Mouse (Mus musculus) heart, adult 18-20 months (tissue): ENCODE measurements at regions not wholly inside any gene's neighbourhood (a gene's known extent, or its start where the extent isn't known, plus 50 kb on each side); places are given as distances from the start of the nearest gene placed in this dataset.

Experiments used
- DNase-seq, 2 experiments: peaks; one replicate each; pipeline ENCODE4 v3.0.0; 2021 to 2022; ENCODE audit warnings: mixed read lengths in 1 of 2

DNA sequence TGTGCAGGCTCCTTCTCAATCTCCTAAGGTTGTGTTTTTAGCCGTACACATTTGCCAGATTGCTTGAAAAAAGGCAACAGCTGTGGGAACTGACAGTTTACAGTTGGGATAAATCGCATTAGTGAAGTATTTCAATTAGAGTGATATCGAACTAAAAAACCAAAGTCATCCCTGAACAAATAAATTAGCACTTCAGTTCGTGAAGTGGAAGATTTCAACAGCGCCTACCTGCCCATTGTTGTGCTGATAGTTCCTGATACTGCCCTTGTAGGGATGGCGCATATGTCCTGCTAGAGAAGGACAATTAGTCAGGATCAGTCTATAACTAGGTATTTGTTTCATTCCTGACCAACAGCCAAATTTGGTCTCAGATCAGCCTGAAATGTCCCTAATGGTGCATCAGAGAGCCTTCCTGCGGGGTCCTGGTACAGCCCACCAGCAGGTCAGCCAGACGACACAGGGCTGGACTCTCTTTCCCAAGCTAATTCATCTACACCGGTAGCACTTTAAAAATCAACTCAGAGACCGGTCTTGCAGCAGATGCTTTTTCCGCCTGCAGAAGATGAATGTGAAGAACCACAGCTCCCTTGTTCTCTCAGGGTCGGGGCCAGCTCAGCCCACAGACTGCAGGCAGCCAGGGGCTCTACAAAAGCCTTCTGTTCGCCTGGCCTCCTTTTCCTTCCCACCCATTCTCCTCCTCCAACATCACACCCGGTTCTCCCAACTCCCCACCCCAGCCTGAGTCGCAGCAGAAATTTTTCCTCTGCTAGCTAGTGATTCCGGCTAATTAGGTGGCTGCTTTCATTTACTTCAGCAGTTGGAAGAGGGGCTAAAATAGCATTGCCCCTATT is 146.1 kb downstream of the Psat1 start:
- DNase-seq = peak; percentile 31 to 48

DNA sequence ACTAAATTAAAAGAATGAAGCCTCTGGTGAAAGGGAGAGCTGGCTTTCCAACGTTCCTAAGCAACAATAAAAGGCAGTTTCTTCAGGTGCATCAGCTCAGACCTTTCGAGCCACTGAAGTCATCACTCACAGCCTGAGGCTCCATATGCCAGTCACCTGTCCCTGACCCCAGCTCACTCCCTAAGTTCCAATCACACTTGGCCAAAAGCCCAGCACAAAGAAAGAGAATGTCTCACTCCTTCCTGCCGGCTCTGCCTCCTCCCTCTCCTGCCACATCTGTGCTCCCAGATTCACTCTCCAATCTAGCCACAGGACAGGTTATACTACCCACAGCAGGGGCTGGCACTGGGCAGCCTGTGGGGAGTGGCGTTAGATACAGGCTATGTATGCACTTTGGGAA is 150.7 kb downstream of the Psat1 start:
- DNase-seq = no peak

DNA sequence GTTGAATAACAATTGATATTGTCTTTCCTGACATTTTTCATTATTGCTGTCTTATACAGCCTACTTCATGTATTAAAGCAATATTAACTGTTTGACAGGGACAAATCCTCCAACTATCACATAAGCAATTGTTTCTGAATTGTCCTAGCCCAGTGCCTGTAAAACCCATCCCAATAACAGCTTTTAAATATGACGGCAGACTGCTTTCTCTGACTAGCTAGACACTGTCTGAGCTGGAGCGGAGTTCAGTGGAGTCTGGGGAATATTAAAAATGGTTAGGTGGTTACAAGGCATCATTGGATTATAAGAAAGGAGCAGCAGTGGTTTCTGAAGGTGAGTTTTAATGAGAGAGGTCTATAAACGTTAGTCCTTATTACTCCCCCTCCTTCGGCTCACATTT is 155.2 kb downstream of the Psat1 start:
- no peak for DNase-seq

DNA sequence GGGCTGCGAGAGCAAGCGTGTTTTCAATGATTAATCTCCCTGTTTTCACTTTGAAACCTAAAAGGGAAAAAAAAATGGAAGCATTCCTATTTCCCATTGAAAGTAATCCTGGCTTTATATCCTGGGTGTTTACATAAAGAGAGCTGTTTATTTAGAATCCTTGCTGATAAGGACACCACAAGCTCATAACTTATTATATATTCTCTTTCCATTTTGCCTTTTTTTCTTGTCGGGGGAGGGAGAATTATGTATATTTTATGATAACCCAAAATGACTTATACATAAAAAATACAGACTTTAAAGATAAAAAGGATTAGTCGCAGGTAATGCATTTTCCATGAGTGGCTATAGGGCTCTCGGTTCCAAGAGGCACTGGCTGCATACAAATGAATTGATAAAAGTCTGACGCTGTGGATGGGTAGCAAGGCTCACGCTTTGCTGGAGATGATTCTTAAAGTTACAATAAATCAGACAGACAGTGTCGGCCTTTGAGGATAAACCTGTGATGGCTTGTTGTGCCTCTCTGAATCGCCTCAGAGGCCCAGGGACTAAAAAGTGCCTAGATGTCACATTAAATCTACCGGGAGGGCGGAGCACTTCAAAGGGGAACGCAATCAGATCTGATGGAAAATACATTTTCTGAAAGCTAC is 155.7 kb downstream of the Psat1 start:
- DNase-seq = no peak

DNA sequence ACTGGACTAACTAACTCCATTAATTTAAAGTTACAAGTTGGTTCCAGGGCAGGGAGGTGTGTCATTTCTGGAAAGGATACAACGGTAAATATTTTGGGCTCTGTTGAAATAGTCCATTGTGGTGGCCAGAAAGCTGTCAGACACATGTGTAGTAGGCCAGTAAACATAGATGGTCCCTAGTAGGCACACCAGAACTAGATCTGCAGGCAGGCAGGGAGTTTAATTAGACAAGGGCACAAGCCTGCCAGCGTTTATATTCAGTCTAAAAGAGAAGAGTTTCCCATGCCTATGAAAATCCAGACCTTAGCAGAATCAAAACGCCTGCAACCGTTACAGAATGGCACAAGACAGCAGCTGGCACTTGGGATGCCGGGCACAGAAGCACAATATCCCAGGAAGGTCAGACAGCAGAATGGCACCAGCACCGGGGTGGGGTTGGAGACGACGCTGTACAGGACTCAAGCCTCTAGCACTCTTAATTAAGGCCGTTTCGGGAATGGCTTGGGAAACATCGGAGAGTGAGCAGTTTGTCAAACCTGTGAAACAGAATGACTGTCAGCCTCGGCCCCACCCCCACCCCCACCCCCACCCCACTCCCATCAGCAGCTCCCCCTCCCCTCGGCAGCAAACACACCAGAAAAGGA is 156.4 kb downstream of the Psat1 start:
- DNase-seq = no peak

DNA sequence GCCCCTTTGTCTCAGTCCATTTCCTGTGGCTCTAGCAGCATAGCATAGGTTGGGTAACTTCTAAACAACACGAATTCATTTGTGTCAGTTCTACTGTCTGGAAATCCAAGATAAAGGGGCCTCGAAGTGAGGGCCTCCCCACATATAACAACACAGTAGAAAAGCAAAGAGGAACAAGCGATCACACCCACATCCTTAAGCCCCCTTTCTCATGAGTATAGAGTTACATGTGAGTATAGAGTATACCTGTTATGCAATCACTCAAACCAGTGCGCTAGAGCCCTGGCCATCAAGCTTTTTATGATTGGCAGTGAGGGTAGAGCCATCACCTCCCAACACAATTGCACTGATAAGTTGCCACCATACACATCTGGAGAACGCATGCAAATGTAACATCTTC is 157.4 kb downstream of the Psat1 start:
- DNase-seq = no peak

DNA sequence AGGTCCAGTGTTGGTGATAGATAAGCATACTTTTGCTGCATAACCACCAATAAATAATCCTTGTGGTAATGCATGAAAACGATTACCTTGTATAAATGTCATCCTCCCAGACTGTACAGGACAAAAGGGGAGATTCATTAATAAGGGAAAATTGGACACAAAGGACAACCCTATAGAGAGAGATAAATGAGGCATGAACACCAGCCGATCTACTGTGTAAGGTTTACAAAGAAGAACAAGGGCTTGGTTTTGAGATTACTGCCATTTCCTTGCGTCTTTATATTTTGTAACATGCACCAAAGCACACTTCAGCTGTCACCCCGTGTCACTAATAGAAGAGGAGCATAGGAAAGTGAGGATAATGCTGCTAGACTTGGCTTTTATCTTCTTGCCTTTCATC is 162.5 kb downstream of the Psat1 start:
- no peak for DNase-seq

DNA sequence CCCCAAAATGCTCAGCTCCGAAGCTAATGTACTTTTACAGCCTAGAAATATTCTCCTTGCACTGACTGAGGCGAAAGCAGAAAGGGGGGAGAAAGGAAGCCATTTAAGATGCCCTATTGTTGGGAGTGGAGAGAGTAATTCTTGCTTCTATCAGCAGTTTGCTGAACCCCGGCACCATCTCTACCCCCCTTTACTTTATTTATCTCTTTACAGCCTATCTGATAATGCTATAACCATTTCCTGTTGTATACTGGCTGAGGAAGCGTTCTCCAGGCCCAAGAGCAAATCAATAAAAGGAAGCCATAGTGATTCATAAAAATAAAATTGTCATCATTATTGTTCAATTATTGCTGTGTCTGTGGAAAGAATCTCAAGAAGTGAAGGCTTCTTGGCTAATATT is 177.5 kb downstream of the Psat1 start:
- no peak for DNase-seq

DNA sequence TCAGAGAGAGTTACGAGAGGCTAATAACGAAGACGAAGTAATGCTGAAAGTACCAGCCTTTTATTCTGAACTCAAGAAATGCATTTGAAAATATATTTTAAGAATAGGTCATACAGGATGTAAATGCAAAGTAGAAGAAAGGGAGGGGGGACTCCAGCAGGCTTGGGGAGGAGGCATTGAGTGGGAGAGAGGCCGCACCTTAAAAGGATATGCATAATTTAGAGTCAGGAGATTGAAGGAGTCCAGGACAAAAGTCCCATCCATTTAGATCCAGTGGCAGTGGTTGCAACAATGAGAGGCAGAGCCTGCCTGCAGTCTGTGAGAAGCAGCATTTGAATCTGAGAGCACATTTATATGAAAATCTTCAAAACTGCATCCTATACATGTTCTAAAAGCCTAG is 186.1 kb downstream of the Psat1 start:
- no peak for DNase-seq

DNA sequence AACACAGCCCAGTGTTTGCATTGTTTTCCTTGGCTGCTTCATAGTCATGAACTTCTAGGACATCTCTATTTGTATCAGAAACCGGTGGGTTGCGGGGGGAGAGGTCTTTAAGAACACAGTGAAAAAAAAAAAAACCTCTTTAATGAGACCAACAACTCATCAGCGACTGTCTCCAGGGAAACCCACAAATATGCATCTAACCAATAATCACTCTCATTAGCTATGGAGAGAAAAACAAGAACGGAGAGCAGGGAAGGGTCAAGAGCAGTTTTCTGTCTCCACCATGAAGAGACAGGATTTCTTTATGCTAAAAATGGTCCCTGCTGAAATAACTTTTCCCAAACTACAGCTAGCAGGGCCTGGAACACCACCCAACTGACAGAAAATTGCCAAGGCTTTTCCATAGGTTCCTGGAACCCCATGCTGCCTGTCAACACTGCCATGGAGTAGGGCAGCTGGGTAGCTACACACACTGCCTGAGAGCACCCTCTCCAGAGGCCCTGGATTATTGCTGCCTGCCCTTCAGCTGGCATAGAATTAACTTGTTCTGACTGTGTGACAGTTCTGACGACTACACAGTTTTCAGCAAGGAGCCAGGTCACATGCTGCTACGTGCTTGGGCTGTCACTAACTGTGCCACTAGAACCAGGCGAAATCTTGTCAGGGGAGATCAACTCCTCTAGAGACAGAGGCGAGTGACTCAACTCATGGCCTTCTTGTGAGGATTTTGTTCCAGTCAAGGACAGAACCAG is 201.9 kb downstream of the Psat1 start:
- no peak for DNase-seq

DNA sequence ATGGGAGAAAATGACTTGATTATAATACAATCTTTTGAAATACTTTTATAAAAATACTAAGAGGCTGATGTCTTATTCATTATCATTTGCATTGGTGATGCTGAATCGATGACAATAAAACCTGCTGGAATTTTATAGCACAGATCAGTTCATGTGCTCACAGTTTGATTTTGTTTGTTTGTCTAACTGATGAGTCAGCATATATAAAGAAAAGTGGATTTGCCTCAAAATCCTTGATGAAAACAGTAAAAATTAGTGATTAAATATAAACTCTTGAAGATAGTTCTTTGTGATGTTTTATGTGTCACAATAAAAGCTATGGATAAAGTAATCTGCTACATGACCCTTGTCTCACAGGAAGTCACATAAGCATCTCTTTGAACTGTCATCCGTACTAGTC is 210.9 kb downstream of the Psat1 start:
- no peak for DNase-seq

DNA sequence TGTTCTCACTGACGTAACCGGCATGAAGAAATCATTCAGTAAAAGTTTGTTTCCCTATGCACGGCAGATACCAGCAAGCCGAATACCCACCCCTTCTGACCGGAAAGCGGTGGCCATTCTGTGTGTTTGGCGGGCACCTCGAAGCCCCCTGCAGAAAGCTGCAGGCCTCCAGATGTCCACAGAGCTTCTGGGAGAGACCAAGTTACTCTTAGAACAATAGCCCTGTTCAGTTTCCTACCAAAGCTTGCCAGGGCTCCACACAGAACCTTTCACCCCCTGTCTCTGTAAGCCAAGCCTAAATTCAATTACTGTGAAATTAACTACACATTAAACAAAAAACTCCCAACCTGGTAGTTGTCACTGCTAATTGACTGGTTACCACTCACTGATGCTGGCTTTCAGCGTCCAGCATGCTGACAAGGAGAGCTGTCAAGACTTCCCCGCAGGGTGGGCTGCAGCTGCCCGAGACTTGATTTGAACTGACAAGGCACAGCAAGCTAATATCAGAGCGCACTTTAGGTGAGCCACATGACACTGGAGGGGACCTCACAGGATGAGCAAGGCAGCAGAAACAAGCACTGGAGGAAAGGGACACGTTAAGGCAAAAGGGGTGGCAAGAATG is 220.2 kb downstream of the Psat1 start:
- DNase-seq = no peak

DNA sequence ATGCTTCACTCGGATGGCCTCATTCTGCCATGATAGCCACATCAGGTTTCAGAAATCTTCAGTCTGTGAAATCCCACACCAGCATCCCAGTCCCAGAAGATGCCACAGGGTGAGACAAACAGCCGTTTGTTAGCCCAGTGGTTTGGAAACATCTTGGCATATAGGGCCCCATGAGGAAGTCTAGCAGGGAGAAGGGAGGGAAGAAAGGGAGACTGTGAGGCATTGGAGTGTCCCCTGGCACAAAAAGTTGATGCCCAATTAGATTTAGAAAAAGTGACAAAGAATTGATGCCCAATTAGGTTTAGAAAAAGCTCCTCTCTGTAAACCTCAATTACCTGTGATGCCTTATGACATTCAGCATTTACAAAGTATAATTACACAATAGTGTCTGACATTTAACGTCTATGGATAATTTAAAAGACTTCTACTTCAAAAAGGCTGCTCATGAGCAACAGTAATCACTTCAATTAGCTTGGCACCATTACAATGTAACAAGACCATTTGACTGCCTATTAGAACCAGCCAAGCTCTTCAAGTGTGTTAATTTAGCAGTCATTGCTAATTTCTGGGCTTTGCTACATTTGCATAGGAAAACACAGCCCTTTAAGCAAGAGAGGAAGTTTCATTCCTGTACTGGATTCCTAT is 254.6 kb downstream of the Psat1 start:
- no peak for DNase-seq

DNA sequence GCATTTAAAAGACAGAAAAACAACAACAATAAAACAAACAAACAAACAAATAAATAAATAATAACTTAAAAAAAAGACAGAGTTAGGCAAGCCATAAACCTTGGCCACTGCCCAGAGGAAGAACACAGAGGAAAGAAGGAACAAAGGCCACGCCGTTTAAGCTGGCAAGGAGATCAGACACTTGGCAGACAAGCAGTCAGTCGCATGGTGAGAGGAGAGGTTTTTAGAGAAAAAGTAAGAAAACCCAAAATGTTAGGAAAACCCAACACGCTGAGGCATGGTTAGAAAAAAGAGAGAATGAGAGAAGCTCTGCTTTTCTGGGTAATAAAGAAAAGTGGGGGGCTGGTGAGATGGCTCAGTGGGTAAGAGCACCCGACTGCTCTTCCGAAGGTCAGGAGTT is 277.1 kb downstream of the Psat1 start:
- no peak for DNase-seq

DNA sequence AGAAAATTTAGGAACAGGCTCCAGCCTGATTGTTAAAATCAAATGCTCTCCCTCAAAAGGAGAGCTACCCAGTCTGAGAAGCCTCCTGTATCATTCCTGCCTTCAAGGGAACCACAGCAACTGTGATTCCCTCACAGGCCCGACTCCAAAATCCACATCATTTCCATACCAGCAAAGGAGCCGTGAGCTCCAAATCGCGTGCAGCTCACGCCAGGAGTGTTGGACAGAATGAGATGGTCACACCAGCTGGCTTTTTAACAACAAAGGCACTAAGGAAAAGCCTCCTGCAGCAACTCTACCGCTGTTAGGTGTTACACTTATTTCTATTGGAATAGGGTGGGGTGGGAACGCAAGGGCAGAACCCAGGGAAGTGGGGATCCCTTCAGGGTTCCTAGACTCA is 277.6 kb downstream of the Psat1 start:
- DNase-seq = no peak

DNA sequence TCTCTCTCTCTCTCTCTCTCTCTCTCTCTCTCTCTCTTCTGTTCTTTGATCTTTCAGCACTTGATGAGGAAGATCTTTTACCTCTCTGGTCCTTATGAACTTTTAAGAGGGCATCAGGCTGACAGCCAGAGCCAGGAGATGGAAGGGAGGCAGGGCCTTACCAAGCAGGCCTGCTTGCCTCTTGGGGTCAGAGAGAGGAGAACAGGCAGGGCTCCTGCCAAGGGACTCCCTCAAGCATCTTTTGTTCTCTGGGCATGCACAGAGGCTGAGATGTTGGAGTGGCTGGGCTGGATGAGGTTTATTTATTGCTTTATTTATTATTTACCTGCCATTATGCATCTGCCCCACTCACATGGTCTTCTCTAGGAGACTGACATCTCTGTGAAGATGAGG is 278.5 kb downstream of the Psat1 start:
- no peak for DNase-seq

DNA sequence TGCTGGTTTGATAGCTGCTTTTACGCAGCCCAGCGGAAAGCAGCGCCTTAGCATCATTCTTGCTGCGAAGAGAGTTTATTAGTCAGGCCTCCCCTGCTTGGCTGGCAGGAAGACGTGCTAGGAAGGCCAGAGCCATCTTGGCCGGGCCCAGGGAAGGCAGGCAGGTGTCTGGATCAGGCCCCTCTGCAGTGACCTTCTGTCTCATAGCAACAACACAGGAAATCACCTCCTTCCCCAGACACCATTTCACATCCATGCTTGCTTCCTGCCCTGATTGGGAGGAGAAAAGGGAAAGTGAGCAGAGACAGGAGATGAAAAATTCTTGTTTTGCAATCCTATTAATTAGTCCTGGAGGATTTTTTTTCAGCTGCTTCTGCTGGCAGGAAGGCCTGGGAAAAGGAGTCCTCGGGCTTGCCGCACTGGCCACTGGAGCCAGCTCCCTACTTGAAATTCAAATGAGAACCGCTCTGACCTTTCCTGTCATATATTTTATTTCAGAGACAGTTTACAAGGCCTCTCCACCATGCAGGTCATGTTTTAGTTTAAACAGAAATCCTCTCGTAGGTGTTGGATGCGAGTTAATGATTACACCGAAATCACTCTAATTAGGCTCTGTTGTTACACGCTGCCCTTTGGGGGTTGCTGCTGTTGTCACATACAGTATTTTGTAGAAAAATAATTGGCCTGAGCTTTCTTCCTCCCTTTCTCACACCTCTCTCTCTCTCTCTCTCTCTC is 279.1 kb downstream of the Psat1 start:
- peak; percentile 9 to 14 for DNase-seq

DNA sequence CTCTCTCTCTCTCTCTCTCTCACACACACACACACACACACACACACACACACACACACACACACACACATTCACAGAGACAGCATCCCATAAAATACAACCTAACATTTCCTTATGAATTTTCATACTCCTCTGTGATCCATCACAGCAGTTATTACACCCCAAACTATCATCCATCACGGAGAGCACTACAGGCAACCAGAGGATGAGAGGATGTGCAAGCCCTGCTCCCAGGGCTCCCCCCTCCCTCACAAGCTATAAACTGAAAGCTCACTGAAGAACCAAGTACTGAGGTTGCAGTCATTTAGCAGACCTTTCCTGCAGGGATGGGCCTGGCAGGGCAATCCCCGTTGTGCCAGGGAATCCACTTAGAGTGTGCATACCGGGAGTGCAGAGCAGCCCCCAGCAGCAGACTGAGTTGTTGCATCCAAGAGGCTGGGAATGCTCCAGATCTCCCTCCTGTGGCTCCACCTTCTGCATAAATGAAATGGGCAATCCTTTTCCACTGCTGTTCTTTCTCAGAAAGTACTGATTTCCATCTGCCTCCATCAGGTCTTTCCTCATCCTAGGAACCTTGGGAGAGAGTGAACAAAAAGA is 283.4 kb downstream of the Psat1 start:
- no peak for DNase-seq

DNA sequence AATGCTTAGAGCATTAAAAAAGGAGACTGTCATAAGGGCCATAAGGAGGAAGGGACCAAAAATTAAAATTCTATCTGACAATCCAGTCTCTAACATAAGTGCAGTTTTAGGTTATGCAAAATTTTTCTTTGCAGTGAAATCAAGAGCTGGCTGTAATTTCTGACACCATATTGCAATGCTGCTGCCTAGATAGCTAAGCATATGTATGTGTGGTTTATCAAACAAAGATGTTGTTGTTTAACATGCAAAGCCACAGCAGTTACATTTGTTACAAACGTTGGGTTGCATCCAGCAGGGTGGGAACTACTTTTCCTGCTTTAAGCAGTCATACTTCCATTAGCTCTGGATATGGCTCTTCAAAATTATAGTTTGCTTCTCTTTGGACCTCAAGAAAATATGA is 288.5 kb downstream of the Psat1 start:
- DNase-seq = no peak

DNA sequence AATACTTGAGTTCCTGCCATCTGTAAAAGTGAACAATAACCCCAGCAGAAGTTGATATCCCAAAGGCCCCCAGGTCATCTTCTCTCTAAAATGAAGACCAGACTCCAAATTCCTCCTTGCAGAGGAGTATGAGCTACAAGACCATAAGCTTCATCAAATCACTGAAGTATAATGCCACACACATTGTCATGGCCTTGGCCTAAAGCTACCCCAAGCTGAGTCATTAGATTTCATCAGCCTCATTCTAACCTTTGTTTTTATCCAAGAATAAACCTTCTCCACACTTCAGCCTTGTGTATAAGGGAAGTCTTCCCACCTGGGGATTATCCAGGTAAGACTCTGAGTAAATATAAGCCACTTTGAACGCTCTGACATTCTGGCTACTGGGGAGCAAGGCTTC is 289.3 kb downstream of the Psat1 start:
- DNase-seq = no peak

DNA sequence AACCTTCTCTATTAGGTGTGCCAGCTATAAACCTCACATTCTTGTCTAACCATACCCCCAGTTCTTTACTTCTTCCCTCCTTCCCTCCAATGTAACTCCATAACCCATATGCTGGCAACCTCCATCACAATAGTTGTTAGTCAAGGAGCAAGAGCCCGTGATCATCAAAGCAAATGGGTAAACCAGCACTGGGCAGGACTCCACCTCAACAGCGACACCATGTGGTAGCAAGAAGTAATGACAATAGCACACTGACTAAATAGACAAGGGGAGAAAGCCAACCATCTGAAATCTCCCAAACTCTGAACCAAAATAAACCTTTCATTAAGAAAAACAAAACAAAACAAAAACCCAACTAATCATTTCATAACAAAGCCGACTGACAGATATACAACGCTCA is 297.8 kb downstream of the Psat1 start:
- DNase-seq = peak; percentile 12 to 18
